ENCODE assay signal across 12 mouse cellular contexts in genomic region chr2:179093996-179094395, GRCm38 (mm10).
DNase-seq lines count a peak whose midpoint lies in the region; ATAC-seq and TF ChIP-seq lines count a peak whose summit lies in the region.
"Had no signal": no experiment of that assay in that cellular context is flagged by ENCODE, and none has a peak within 500 bp of the region (broad histone marks: within the 10 kb centered on the region; RNA-seq: fewer than 3 reads in every experiment).

No protein-coding gene starts in this region.

- H3K9me3 ChIP-seq in neural tube, embryonic 11.5 days (ENCODE audit: control insufficient read depth, low read length), result no peaks in the 10 kb centered on the region
- H3K9me3 ChIP-seq in hindbrain, postnatal 0 days (ENCODE audit: low read length), result no peaks in the 10 kb centered on the region
- no peaks in the 10 kb centered on the region for H3K9me3 ChIP-seq in heart, embryonic 11.5 days (replicated peaks; ENCODE audit: control insufficient read depth, low read length)
- H3K9me3 ChIP-seq: limb, embryonic 15.5 days had no signal

- H3K27ac ChIP-seq in neural tube, embryonic 11.5 days (ENCODE audit: low read depth, low read length), result no peak overlapping the region
- no peak overlapping the region for H3K27ac ChIP-seq in hindbrain, postnatal 0 days
- H3K27ac ChIP-seq in heart, embryonic 11.5 days (ENCODE audit: low read depth, low read length), result no peak overlapping the region
- H3K27ac ChIP-seq: limb, embryonic 15.5 days had no signal

- no peak overlapping the region for H3K4me3 ChIP-seq in neural tube, embryonic 11.5 days (ENCODE audit: low read depth, low read length)
- no peak overlapping the region for H3K4me3 ChIP-seq in hindbrain, postnatal 0 days (ENCODE audit: low read length)
- no peak overlapping the region for H3K4me3 ChIP-seq in heart, embryonic 11.5 days (ENCODE audit: low read depth, low read length)
- H3K4me3 ChIP-seq: limb, embryonic 15.5 days had no signal

- no peak overlapping the region for H3K9ac ChIP-seq in neural tube, embryonic 11.5 days (ENCODE audit: low read length)
- H3K9ac ChIP-seq in hindbrain, postnatal 0 days (replicated peaks; ENCODE audit: low read length), result no peak overlapping the region
- no peak overlapping the region for H3K9ac ChIP-seq in heart, embryonic 11.5 days (ENCODE audit: low read depth, low read length)
- H3K9ac ChIP-seq: limb, embryonic 15.5 days had no signal

- H3K4me2 ChIP-seq in neural tube, embryonic 11.5 days (ENCODE audit: low read depth), result no peak overlapping the region
- peak overlapping the region; percentile 38; the same call in 1 of the 2 replicates for H3K4me2 ChIP-seq in hindbrain, postnatal 0 days (ENCODE audit: low read depth, low read length)
- no peak overlapping the region for H3K4me2 ChIP-seq in heart, embryonic 11.5 days
- H3K4me2 ChIP-seq: limb, embryonic 15.5 days had no signal

- H3K27me3 ChIP-seq in neural tube, embryonic 11.5 days (ENCODE audit: control insufficient read depth, insufficient read depth, low read length), result no peaks in the 10 kb centered on the region
- no peaks in the 10 kb centered on the region for H3K27me3 ChIP-seq in hindbrain, postnatal 0 days (ENCODE audit: insufficient read depth, low read length)
- no peaks in the 10 kb centered on the region for H3K27me3 ChIP-seq in heart, embryonic 11.5 days (ENCODE audit: control insufficient read depth, insufficient read depth, low read length)
- H3K27me3 ChIP-seq: CH12.LX; limb, embryonic 15.5 days had no signal

- 70% methylated on average over 11 of the region's 11 CpGs for WGBS in neural tube, embryonic 11.5 days
- WGBS in hindbrain, postnatal 0 days, result 18% methylated on average over 11 of the region's 11 CpGs
- 73% methylated on average over 11 of the region's 11 CpGs for WGBS in heart, embryonic 11.5 days (ENCODE audit: insufficient replicate concordance)

- no peaks in the 10 kb centered on the region for H3K4me1 ChIP-seq in neural tube, embryonic 11.5 days (ENCODE audit: control insufficient read depth, insufficient read depth, low read length)
- H3K4me1 ChIP-seq in hindbrain, postnatal 0 days (ENCODE audit: insufficient read depth, low read length), result peaks cover 9% of the 10 kb centered on the region
- H3K4me1 ChIP-seq in heart, embryonic 11.5 days (ENCODE audit: control insufficient read depth, insufficient read depth, low read length), result no peaks in the 10 kb centered on the region
- H3K4me1 ChIP-seq: limb, embryonic 15.5 days had no signal

- DNase-seq in neural tube, embryonic 11.5 days (ENCODE audit: low spot score), result peak; percentile 23
- DNase-seq in neural tube, embryonic 10.5 days (ENCODE audit: extremely low spot score, low spot score), result no peak
- peak; percentile 57 for DNase-seq in hindbrain, postnatal 0 days (ENCODE audit: low spot score)
- peak; percentile 16 to 26 for DNase-seq in layer of hippocampus, postnatal 10 days (ENCODE audit: low spot score in 2 of 2)
- peak; percentile 6 for DNase-seq in telencephalon, adult 2 months (ENCODE audit: low read depth, low spot score)
- no peak for DNase-seq in frontal cortex, postnatal 14 days (ENCODE audit: low spot score in 2 of 2)
- DNase-seq: cerebellum, adult 8-10 months; right cerebral cortex, postnatal 14 days had no signal

- peak; percentile 42 for TF ChIP-seq CTCF in hindbrain, postnatal 0 days (IDR thresholded peaks at IDR 0.05; ENCODE audit: low read depth)

- no peak for ATAC-seq in neural tube, embryonic 11.5 days (ENCODE audit: insufficient read depth, low FRiP score, low TSS enrichment)
- peak; percentile 83 for ATAC-seq in hindbrain, postnatal 0 days
- ATAC-seq in heart, embryonic 11.5 days (replicated peaks; ENCODE audit: insufficient number of reproducible peaks, low FRiP score, low TSS enrichment), result no peak
- no peak for ATAC-seq in granulocyte monocyte progenitor cell, adult 5-6 weeks (replicated peaks; ENCODE audit: poor library complexity, severe bottlenecking)

- no peaks in the 10 kb centered on the region for H3K36me3 ChIP-seq in neural tube, embryonic 11.5 days (ENCODE audit: control insufficient read depth, insufficient read depth, low read length)
- no peaks in the 10 kb centered on the region for H3K36me3 ChIP-seq in hindbrain, postnatal 0 days (ENCODE audit: insufficient read depth, low read length)
- no peaks in the 10 kb centered on the region for H3K36me3 ChIP-seq in heart, embryonic 11.5 days (ENCODE audit: control insufficient read depth, insufficient read depth, low read length)
- H3K36me3 ChIP-seq: limb, embryonic 15.5 days had no signal

Comparison
In these comparisons a context has a peak if more than half of its experiments do, and no peak if none do; other contexts are left out.
1. DNase-seq: peak in neural tube, embryonic 11.5 days (single experiment), hindbrain, postnatal 0 days (single experiment), layer of hippocampus, postnatal 10 days (2 of 2) and telencephalon, adult 2 months (single experiment); none in neural tube, embryonic 10.5 days (single experiment) and frontal cortex, postnatal 14 days (0 of 2).